Mouse (Mus musculus) forebrain, postnatal 0 days (tissue): Measurements from ENCODE around the gene Bzw1. TPM values are rescaled to one million over a fixed set of nuclear protein-coding genes. Genes with fewer than 3 reads are reported as not detected.

Source experiments
- ATAC-seq: fragments of 200-750 bp; cut with Nextera tagmentation; 2 replicates; pipeline ENCODE4 v1.8.0; 2017; ENCODE audit warnings: mild to moderate bottlenecking, moderate library complexity
- DNase-seq: peaks from one replicate; pipeline ENCODE4 v3.0.0-alpha.2; 2015
- H3K27ac ChIP-seq: fragments of 300-500 bp; sonication (generic); 2 replicates; pipeline ENCODE4 v1.5.1; 2014; ENCODE audit warnings: low read depth, mild to moderate bottlenecking, antibody characterized with exemption, low read length, moderate library complexity, mixed read lengths
- H3K27me3 ChIP-seq: fragments of 300-500 bp; sonication (generic); 2 replicates; pipeline ENCODE4 v1.6.1; 2014; ENCODE audit warnings: mild to moderate bottlenecking, low read length, mixed read lengths; ENCODE audit not compliant: insufficient read depth
- H3K36me3 ChIP-seq: fragments of 300-500 bp; sonication (generic); 2 replicates; pipeline ENCODE4 v1.6.1; 2014; ENCODE audit warnings: mild to moderate bottlenecking, moderate library complexity; ENCODE audit not compliant: insufficient read depth
- H3K4me1 ChIP-seq: fragments of 300-500 bp; sonication (generic); 2 replicates; pipeline ENCODE4 v1.6.1; 2014; ENCODE audit warnings: antibody characterized with exemption; ENCODE audit not compliant: insufficient read depth
- H3K4me2 ChIP-seq: fragments of 300-500 bp; sonication (generic); 2 replicates; pipeline ENCODE4 v1.6.1; 2014; ENCODE audit warnings: low read depth, mild to moderate bottlenecking, moderate library complexity
- H3K4me3 ChIP-seq: fragments of 300-500 bp; sonication (generic); 2 replicates; pipeline ENCODE4 v1.5.1; 2014; ENCODE audit warnings: low read depth, low read length, mixed read lengths
- H3K9ac ChIP-seq: fragments of 300-500 bp; sonication (generic); 2 replicates; pipeline ENCODE4 v1.6.1; 2014; ENCODE audit warnings: mild to moderate bottlenecking
- H3K9me3 ChIP-seq: fragments of 300-500 bp; sonication (generic); 2 replicates; pipeline ENCODE4 v1.6.1; 2016; ENCODE audit warnings: low read length
- CTCF ChIP-seq: sonication (generic); IDR thresholded peaks from 2 replicates; pipeline ENCODE4 v1.5.1; 2016; ENCODE audit warnings: antibody characterized with exemption, control low read depth, low read depth
- WGBS: fragments of 180-500 bp; shearing (Covaris S2); extraction: QIAGEN DNeasy Blood & Tissue Kit; methylation state at CpG from one replicate; pipeline ENCODE4 v1.1.7; 2014; 5-methylcytosine and 5-hydroxymethylcytosine counted together
- polyA plus RNA-seq: library from polyadenylated mRNA; unstranded; fragments of >200 nt; fragmentation: Nextera tagmentation; extraction: Ambion mirVana; gene quantifications from 2 replicates; pipeline ENCODE4 v1.2.1, GENCODE M21; 2015
- total RNA-seq: library from RNA; depleted of rRNA; stranded (reverse); fragments of >200 nt; gene quantifications from 2 replicates; pipeline ENCODE4 v1.2.3, GENCODE M21; 2014

The Bzw1 gene
- total and polyA plus RNA-seq, 2 experiments from 2014 or later: 322 to 354 TPM

DNA sequence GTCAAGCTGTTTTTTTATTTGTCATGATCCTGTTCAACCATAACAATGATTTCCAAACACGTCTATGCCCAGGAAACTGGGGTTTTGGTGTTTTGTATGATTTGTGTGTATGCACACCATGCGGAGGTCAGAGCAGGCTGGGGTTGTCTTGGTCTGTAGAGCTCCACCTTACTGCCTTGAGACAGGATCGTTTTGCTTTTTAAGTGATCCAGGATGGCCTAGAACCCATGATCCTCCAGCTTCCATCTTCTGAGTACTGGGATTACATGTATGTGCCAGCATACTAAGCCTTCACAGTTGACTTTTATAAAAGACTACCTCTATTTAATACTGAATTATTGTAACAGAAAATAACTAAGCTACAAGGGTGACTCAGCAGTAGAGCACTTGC lies 17.5 kb downstream of the Bzw1 start:
- no peak for ATAC-seq
- Histone ChIP-seq H3K4me1 (no peaks in the 10 kb centered on the region), H3K36me3 (peaks cover 60% of the 10 kb centered on the region), H3K27ac (no peak overlapping the region), H3K4me2 (no peak overlapping the region), H3K4me3 (no peak overlapping the region), H3K27me3 (no peaks in the 10 kb centered on the region), H3K9ac (no peak overlapping the region), H3K9me3 (no peaks in the 10 kb centered on the region)
- no peak for DNase-seq
- TF ChIP-seq CTCF: no peak
- 84% methylated on average over 3 of the region's 3 CpGs for WGBS

DNA sequence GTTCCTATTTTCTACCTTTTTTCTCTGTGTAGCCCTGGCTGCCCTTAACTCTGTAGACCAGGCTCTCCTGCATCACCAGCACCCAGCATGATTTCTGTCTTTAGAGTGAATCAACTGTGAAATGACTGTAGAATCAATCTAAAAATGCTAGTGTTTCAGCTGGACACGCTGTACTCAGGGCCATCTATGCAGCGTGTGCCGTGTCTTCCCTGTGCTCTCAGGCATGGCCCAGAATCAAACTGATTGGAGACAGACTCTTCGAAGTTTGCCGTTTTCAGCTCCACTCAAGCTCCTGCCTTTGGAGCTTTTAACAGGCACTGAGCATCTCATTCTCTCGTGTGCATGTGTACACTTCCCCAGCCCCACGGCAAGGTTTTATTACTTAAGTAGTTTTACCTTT lies 18.1 kb downstream of the Bzw1 start:
- Histone ChIP-seq H3K9ac (no peak overlapping the region), H3K27me3 (no peaks in the 10 kb centered on the region), H3K9me3 (no peaks in the 10 kb centered on the region), H3K4me2 (no peak overlapping the region), H3K27ac (no peak overlapping the region), H3K4me3 (no peak overlapping the region), H3K36me3 (peaks cover 64% of the 10 kb centered on the region), H3K4me1 (no peaks in the 10 kb centered on the region)
- TF ChIP-seq CTCF: no peak
- 92% methylated on average over 7 of the region's 7 CpGs for WGBS
- ATAC-seq (no peak), DNase-seq (no peak)

DNA sequence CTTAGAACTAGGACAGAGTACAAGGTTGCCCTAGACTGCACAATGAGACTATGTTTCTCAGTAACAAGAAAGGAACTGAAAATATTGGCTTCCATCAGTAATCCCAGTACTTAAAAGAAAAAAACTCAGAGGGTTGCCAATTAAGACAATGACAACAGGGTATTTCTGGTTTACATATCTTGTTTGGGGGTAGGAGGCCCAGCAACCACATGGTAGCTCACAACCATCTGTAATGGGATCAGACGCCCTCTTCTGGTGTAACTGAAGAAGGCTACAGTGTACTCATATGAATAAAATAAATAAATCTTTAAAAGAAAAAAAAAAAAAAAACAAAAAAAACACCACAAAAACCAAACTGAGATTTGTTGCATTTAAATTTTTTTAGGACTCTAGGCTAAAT lies 22.7 kb downstream of the Bzw1 start:
- Histone ChIP-seq H3K4me3 (no peak overlapping the region), H3K4me1 (peaks cover 3% of the 10 kb centered on the region; the same call in 1 of the 2 replicates), H3K36me3 (peaks cover 84% of the 10 kb centered on the region), H3K27me3 (no peaks in the 10 kb centered on the region), H3K27ac (no peak overlapping the region), H3K4me2 (no peak overlapping the region), H3K9ac (no peak overlapping the region), H3K9me3 (no peaks in the 10 kb centered on the region)
- ATAC-seq: peak; percentile 47; the same call in 1 of the 2 replicates
- 27% methylated on average over 1 of the region's 1 CpGs for WGBS
- peak; percentile 30; the same call in 1 of the 2 replicates for TF ChIP-seq CTCF
- no peak for DNase-seq

DNA sequence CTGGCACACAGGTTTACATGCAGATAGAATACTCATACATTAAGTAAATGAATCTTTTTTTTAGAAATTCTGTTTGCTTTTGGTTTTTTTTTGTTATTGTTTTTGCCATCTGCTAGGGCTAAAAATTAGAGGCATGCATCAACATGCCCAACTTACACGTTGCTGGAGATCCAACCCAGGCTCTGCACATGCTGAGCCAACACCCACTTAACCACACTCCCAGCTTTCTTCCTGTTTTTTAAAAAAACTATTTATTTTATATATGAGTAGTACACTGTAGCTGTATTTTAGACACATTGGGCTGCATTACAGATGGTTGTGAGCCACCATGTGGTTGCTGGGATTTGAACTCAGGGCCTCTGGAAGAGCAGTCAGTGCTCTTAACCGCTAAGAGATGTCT lies 23.4 kb downstream of the Bzw1 start:
- 80% methylated on average over 2 of the region's 2 CpGs for WGBS
- no peak overlapping the region for H3K27ac ChIP-seq
- ATAC-seq (no peak), DNase-seq (no peak)
- H3K9me3 ChIP-seq: no peaks in the 10 kb centered on the region
- H3K9ac ChIP-seq: no peak overlapping the region
- no peak overlapping the region for H3K4me2 ChIP-seq
- H3K36me3 ChIP-seq: peaks cover 81% of the 10 kb centered on the region
- H3K4me3 ChIP-seq: no peak overlapping the region
- TF ChIP-seq CTCF: no peak
- H3K27me3 ChIP-seq: no peaks in the 10 kb centered on the region
- peaks cover 3% of the 10 kb centered on the region; the same call in 1 of the 2 replicates for H3K4me1 ChIP-seq

DNA sequence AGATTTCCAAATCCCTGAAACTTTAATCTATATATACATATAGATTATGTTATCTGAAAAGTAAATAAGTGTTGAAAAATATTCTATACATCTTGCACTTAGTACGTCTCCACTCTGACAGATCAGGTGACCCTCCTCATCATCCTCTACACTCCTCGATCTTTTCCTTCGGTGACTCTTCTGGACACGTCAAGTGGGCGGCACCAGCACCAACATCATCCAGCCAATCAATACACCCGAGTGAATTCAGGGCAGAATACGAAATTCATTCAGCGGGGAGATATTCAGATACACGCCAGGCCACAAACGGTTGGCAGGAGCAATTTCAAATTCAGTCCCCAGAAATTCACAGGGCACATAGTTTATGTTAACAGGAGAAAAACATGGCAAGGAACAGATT lies 27.3 kb downstream of the Bzw1 start:
- no peak for TF ChIP-seq CTCF
- H3K36me3 ChIP-seq: peaks cover 54% of the 10 kb centered on the region
- 83% methylated on average over 10 of the region's 10 CpGs for WGBS

DNA sequence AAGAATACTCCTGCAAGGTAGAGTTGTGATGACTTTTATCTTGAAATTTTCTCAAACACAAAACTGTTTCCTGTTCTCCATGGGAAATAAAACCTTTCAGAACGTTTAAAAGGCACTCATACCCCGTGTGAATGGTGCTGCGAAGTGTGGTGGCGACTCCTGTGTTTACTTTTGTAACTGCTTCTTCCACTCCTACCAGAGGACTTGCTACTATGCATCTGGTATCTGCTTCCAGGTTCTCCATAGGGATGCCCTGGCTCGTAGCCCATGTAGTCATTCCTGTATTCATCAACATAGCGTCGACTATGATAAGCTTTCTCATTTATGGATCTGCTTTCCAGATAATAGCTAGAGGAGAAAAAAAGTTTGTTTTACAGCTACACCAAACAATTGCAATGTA lies 28.3 kb downstream of the Bzw1 start:
- 67% methylated on average over 7 of the region's 7 CpGs for WGBS

More for the DNA sequence above, 27.3 kb downstream of the Bzw1 start:
- no peaks in the 10 kb centered on the region for H3K9me3 ChIP-seq
- DNase-seq (no peak), ATAC-seq (no peak)
- H3K27me3 ChIP-seq: no peaks in the 10 kb centered on the region
- no peak overlapping the region; the same call in 1 of the 2 replicates for H3K9ac ChIP-seq
- H3K4me2 ChIP-seq: no peak overlapping the region
- peaks cover 7% of the 10 kb centered on the region for H3K4me1 ChIP-seq
- H3K27ac ChIP-seq: no peak overlapping the region
- H3K4me3 ChIP-seq: no peak overlapping the region

DNA sequence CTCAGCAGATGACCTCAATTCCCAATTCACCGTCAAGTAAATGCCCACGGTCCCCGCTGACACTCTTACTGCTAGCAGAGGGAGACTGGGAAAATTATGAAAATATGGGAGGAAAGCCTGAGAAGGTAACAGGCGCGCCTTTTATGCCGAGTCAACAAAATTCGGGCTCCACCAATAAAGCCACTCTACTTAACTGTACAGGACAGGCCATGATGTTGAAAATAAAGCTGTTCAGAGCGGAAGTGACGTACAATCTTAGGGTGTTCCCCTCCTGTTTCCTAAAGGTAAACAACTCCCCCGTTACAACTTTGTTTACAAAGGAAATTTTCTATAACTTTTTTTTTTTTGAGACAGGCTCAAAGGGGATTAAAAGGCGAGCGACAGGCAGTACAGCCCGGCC lies 30.2 kb downstream of the Bzw1 start:
- peak; percentile 73 for DNase-seq
- Histone ChIP-seq H3K9me3 (no peaks in the 10 kb centered on the region), H3K27ac (peak overlapping the region; percentile 100), H3K4me2 (peak overlapping the region; percentile 60), H3K27me3 (no peaks in the 10 kb centered on the region), H3K36me3 (peaks cover 30% of the 10 kb centered on the region), H3K4me3 (peak overlapping the region; percentile 85), H3K4me1 (peaks cover 7% of the 10 kb centered on the region), H3K9ac (peak overlapping the region; percentile 99)
- WGBS: 6% methylated on average over 13 of the region's 13 CpGs
- no peak for TF ChIP-seq CTCF
- ATAC-seq: peak; percentile 62

More for the DNA sequence above, 28.3 kb downstream of the Bzw1 start:
- no peak overlapping the region for H3K27ac ChIP-seq
- peaks cover 7% of the 10 kb centered on the region for H3K4me1 ChIP-seq
- H3K27me3 ChIP-seq: no peaks in the 10 kb centered on the region
- no peak overlapping the region for H3K4me3 ChIP-seq
- no peak for ATAC-seq
- TF ChIP-seq CTCF: no peak
- H3K9me3 ChIP-seq: no peaks in the 10 kb centered on the region
- DNase-seq: no peak
- H3K4me2 ChIP-seq: no peak overlapping the region
- H3K9ac ChIP-seq: no peak overlapping the region
- peaks cover 47% of the 10 kb centered on the region for H3K36me3 ChIP-seq
